Mouse (Mus musculus): ENCODE results near the gene Arfgef2.

DNA sequence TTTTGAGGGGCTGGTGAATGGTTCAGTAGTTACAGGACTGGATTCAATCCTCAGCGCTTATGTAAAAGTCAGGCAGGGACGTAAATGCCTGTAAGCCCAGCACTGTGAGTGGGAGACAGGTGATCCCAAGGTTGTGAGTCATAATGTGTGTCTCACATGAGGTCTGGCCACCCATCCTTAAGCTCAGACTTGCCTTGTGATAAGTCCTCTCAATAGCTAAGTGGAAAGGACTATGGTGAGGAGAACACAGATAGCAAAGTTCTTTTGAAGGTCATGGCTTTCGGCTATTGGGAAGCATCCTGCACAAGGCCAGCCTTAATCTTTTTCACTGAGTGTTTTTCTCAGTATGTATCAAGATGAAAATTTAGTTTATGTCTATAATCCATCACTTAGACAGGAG, 104.3 kb downstream of the Arfgef2 start:
- TF ChIP-seq CHD1 (IDR thresholded peaks at IDR 0.05; ENCODE audit: low read depth, low read length) (no peak), POLR2A (IDR thresholded peaks at IDR 0.05; ENCODE audit: control insufficient read depth in 1 of 2, insufficient read depth in 1 of 2, low read depth in 1 of 2, low read length in 2 of 2, poor library complexity in 1 of 2) (no peak), E2F4 (IDR thresholded peaks at IDR 0.05; ENCODE audit: borderline replicate concordance, low read depth, low read length) (no peak), MXI1 (IDR thresholded peaks at IDR 0.05; ENCODE audit: low read depth, low read length) (no peak), KAT2A (conservative IDR thresholded peaks at IDR 0.05; ENCODE audit: low read depth, low read length) (no peak), POLR2AphosphoS2 (IDR thresholded peaks at IDR 0.05; ENCODE audit: low read length) (no peak), CTCF (IDR thresholded peaks at IDR 0.05 in 2 of 3, conservative IDR thresholded peaks at IDR 0.05 in 1 of 3; ENCODE audit: control insufficient read depth in 1 of 3, insufficient read depth in 1 of 3, low read depth in 2 of 3, low read length in 3 of 3, poor library complexity in 1 of 3, severe bottlenecking in 1 of 3) (no peak), NRF1 (IDR thresholded peaks at IDR 0.05; ENCODE audit: insufficient read depth, low read depth, low read length, poor library complexity, severe bottlenecking) (no peak)
